Mouse (Mus musculus): ENCODE results near the gene St13. TPM values are rescaled to one million over a fixed set of nuclear protein-coding genes. Genes with fewer than 3 reads are reported as not detected.
A peak's percentile ranks its signal among the peaks of the same experiment; 100 is the strongest.
"Not testable (repeated sequence)": the region's sequence is repeated elsewhere in the genome, so short reads cannot be mapped to it uniquely, and the experiment has no call there.

The St13 gene
- polyA plus RNA-seq, 1 experiment from 2014 or later, result 196 TPM

- Histone ChIP-seq H3K36me3 (ENCODE audit: control insufficient read depth, insufficient read depth, low read length) (no peaks in the 10 kb centered on the region), H3K27me3 (ENCODE audit: control insufficient read depth, insufficient read depth, low read length) (no peaks in the 10 kb centered on the region), H3K4me3 (ENCODE audit: low read depth, low read length) (no peak overlapping the region), H3K27ac (ENCODE audit: low read depth, low read length) (no peak overlapping the region), H3K4me2 (no peak overlapping the region), H3K9me3 (ENCODE audit: control insufficient read depth, low read length) (no peaks in the 10 kb centered on the region), H3K4me1 (ENCODE audit: control insufficient read depth, insufficient read depth, low read length) (peaks cover 2% of the 10 kb centered on the region; the same call in 1 of the 2 replicates), H3K9ac (ENCODE audit: low read length) (no peak overlapping the region)
- WGBS, result 88% methylated on average over 4 of the region's 4 CpGs
- no peak for DNase-seq (ENCODE audit: low spot score, missing footprints)
- ATAC-seq (ENCODE audit: low FRiP score), result no peak
These were observed 18.2 kb upstream of the St13 start for GRCm38 (mm10) chr15:81418065-81418464.

- not testable (repeated sequence) for H3K9me3 ChIP-seq (ENCODE audit: control insufficient read depth, low read length); H3K27ac ChIP-seq (ENCODE audit: low read depth, low read length); H3K4me3 ChIP-seq (ENCODE audit: low read depth, low read length); H3K27me3 ChIP-seq (ENCODE audit: control insufficient read depth, insufficient read depth, low read length); H3K4me1 ChIP-seq (ENCODE audit: control insufficient read depth, insufficient read depth, low read length); H3K36me3 ChIP-seq (ENCODE audit: control insufficient read depth, insufficient read depth, low read length)
- H3K4me2 ChIP-seq, result peak overlapping the region; percentile 33
- ATAC-seq (ENCODE audit: low FRiP score) (peak; percentile 44; the same call in 1 of the 2 replicates), DNase-seq (ENCODE audit: low spot score, missing footprints) (peak; percentile 91)
- peak overlapping the region; percentile 49 for H3K9ac ChIP-seq (ENCODE audit: low read length)
- 9% methylated on average over 22 of the region's 22 CpGs for WGBS
These were observed 17.0 kb upstream of the St13 start for GRCm38 (mm10) chr15:81416763-81417310.

- H3K27ac ChIP-seq (ENCODE audit: low read depth, low read length), result no peak within 1 kb of the TSS
- H3K27me3 ChIP-seq (ENCODE audit: control insufficient read depth, insufficient read depth, low read length), result no peaks in the 10 kb centered on the region
- H3K9me3 ChIP-seq (ENCODE audit: control insufficient read depth, low read length), result no peaks in the 10 kb centered on the region
- ATAC-seq (ENCODE audit: low FRiP score), result no peak
- 100% methylated on average over 1 of the region's 1 CpGs for WGBS
- H3K36me3 ChIP-seq (ENCODE audit: control insufficient read depth, insufficient read depth, low read length), result no peaks in the 10 kb centered on the region
- H3K4me3 ChIP-seq (ENCODE audit: low read depth, low read length), result no peak within 1 kb of the TSS
- H3K4me1 ChIP-seq (ENCODE audit: control insufficient read depth, insufficient read depth, low read length), result no peaks in the 10 kb centered on the region
- H3K9ac ChIP-seq (ENCODE audit: low read length), result no peak within 1 kb of the TSS
- no peak for DNase-seq (ENCODE audit: low spot score, missing footprints)
- no peak within 1 kb of the TSS for H3K4me2 ChIP-seq
These were observed 8.3 kb upstream of the St13 start, which contains the start of gene Dnajb7 for GRCm38 (mm10) chr15:81408199-81408598. Dnajb7 (minus strand) TSS chr15:81408299.

- H3K9me3 ChIP-seq (ENCODE audit: control insufficient read depth, low read length), result no peaks in the 10 kb centered on the region
- H3K4me3 ChIP-seq (ENCODE audit: low read depth, low read length), result no peak overlapping the region
- H3K9ac ChIP-seq (ENCODE audit: low read length), result no peak overlapping the region
- no peaks in the 10 kb centered on the region for H3K36me3 ChIP-seq (ENCODE audit: control insufficient read depth, insufficient read depth, low read length)
- ATAC-seq (ENCODE audit: low FRiP score), result no peak
- no peak for DNase-seq (ENCODE audit: low spot score, missing footprints)
- H3K4me2 ChIP-seq, result no peak overlapping the region
- no peaks in the 10 kb centered on the region for H3K27me3 ChIP-seq (ENCODE audit: control insufficient read depth, insufficient read depth, low read length)
- peaks cover 5% of the 10 kb centered on the region; the same call in 1 of the 2 replicates for H3K4me1 ChIP-seq (ENCODE audit: control insufficient read depth, insufficient read depth, low read length)
- no peak overlapping the region for H3K27ac ChIP-seq (ENCODE audit: low read depth, low read length)
- 82% methylated on average over 3 of the region's 3 CpGs for WGBS
These were observed 5.1 kb upstream of the St13 start for GRCm38 (mm10) chr15:81405008-81405407.

GRCm38 (mm10) chr15:81399297-81399637 lies 610 bp downstream of the St13 start:
- Histone ChIP-seq H3K4me3 (ENCODE audit: low read depth, low read length) (peak overlapping the region; percentile 66), H3K27ac (ENCODE audit: low read depth, low read length) (peak overlapping the region; percentile 88), H3K4me2 (peak overlapping the region; percentile 73), H3K27me3 (ENCODE audit: control insufficient read depth, insufficient read depth, low read length) (no peaks in the 10 kb centered on the region), H3K9me3 (ENCODE audit: control insufficient read depth, low read length) (no peaks in the 10 kb centered on the region), H3K36me3 (ENCODE audit: control insufficient read depth, insufficient read depth, low read length) (no peaks in the 10 kb centered on the region), H3K9ac (ENCODE audit: low read length) (peak overlapping the region; percentile 83), H3K4me1 (ENCODE audit: control insufficient read depth, insufficient read depth, low read length) (peaks cover 13% of the 10 kb centered on the region)
- DNase-seq (ENCODE audit: low spot score, missing footprints) (no peak), ATAC-seq (ENCODE audit: low FRiP score) (peak; percentile 80; the same call in 1 of the 2 replicates)
- WGBS, result 0% methylated on average over 21 of the region's 21 CpGs

- no peaks in the 10 kb centered on the region for H3K9me3 ChIP-seq (ENCODE audit: control insufficient read depth, low read length)
- H3K4me2 ChIP-seq, result peak overlapping the region; percentile 73
- H3K27ac ChIP-seq (ENCODE audit: low read depth, low read length), result no peak overlapping the region
- DNase-seq (ENCODE audit: low spot score, missing footprints) (no peak), ATAC-seq (ENCODE audit: low FRiP score) (no peak)
- peaks cover 13% of the 10 kb centered on the region for H3K4me1 ChIP-seq (ENCODE audit: control insufficient read depth, insufficient read depth, low read length)
- H3K27me3 ChIP-seq (ENCODE audit: control insufficient read depth, insufficient read depth, low read length), result no peaks in the 10 kb centered on the region
- peak overlapping the region; percentile 47 for H3K9ac ChIP-seq (ENCODE audit: low read length)
- H3K36me3 ChIP-seq (ENCODE audit: control insufficient read depth, insufficient read depth, low read length), result no peaks in the 10 kb centered on the region
- H3K4me3 ChIP-seq (ENCODE audit: low read depth, low read length), result peak overlapping the region; percentile 66
These were observed 1.7 kb downstream of the St13 start for GRCm38 (mm10) chr15:81398189-81398588.

GRCm38 (mm10) chr15:81394211-81394915 lies 5.5 kb downstream of the St13 start:
- WGBS, result 93% methylated on average over 8 of the region's 8 CpGs
- no peak overlapping the region for H3K4me2 ChIP-seq
- ATAC-seq (ENCODE audit: low FRiP score), result no peak
- no peaks in the 10 kb centered on the region for H3K27me3 ChIP-seq (ENCODE audit: control insufficient read depth, insufficient read depth, low read length)
- H3K9me3 ChIP-seq (ENCODE audit: control insufficient read depth, low read length), result no peaks in the 10 kb centered on the region
- H3K4me3 ChIP-seq (ENCODE audit: low read depth, low read length), result no peak overlapping the region
- no peak overlapping the region for H3K27ac ChIP-seq (ENCODE audit: low read depth, low read length)
- no peak overlapping the region for H3K9ac ChIP-seq (ENCODE audit: low read length)
- H3K36me3 ChIP-seq (ENCODE audit: control insufficient read depth, insufficient read depth, low read length), result peaks cover 2% of the 10 kb centered on the region; the same call in 1 of the 2 replicates
- no peak for DNase-seq (ENCODE audit: low spot score, missing footprints)
- peaks cover 8% of the 10 kb centered on the region for H3K4me1 ChIP-seq (ENCODE audit: control insufficient read depth, insufficient read depth, low read length)

GRCm38 (mm10) chr15:81392997-81393396 lies 6.9 kb downstream of the St13 start:
- Histone ChIP-seq H3K27me3 (ENCODE audit: control insufficient read depth, insufficient read depth, low read length) (no peaks in the 10 kb centered on the region), H3K9ac (ENCODE audit: low read length) (no peak overlapping the region), H3K9me3 (ENCODE audit: control insufficient read depth, low read length) (no peaks in the 10 kb centered on the region), H3K4me1 (ENCODE audit: control insufficient read depth, insufficient read depth, low read length) (peaks cover 1% of the 10 kb centered on the region), H3K36me3 (ENCODE audit: control insufficient read depth, insufficient read depth, low read length) (peaks cover 7% of the 10 kb centered on the region; the same call in 1 of the 2 replicates), H3K4me2 (no peak overlapping the region), H3K4me3 (ENCODE audit: low read depth, low read length) (no peak overlapping the region), H3K27ac (ENCODE audit: low read depth, low read length) (no peak overlapping the region)
- DNase-seq (ENCODE audit: low spot score, missing footprints) (no peak), ATAC-seq (ENCODE audit: low FRiP score) (no peak)

GRCm38 (mm10) chr15:81386327-81386726 lies 13.6 kb downstream of the St13 start:
- no peak overlapping the region for H3K4me2 ChIP-seq
- H3K36me3 ChIP-seq (ENCODE audit: control insufficient read depth, insufficient read depth, low read length), result peaks cover 27% of the 10 kb centered on the region
- 98% methylated on average over 5 of the region's 5 CpGs for WGBS
- H3K9ac ChIP-seq (ENCODE audit: low read length), result no peak overlapping the region
- no peaks in the 10 kb centered on the region for H3K4me1 ChIP-seq (ENCODE audit: control insufficient read depth, insufficient read depth, low read length)
- H3K9me3 ChIP-seq (ENCODE audit: control insufficient read depth, low read length), result no peaks in the 10 kb centered on the region
- ATAC-seq (ENCODE audit: low FRiP score) (no peak), DNase-seq (ENCODE audit: low spot score, missing footprints) (no peak)
- H3K4me3 ChIP-seq (ENCODE audit: low read depth, low read length), result no peak overlapping the region
- H3K27me3 ChIP-seq (ENCODE audit: control insufficient read depth, insufficient read depth, low read length), result no peaks in the 10 kb centered on the region
- H3K27ac ChIP-seq (ENCODE audit: low read depth, low read length), result no peak overlapping the region

All from midbrain, embryonic 11.5 days (tissue).